Mouse (Mus musculus) lung, postnatal 14 days (tissue): ENCODE results near the gene Fn1.

Experiments used
- DNase-seq: peaks from one replicate; pipeline ENCODE4 v3.0.0; 2021

Gene Fn1

GRCm38 (mm10) chr1:71648166-71648565 lies 4.8 kb downstream of the Fn1 start:
- no peak for DNase-seq

GRCm38 (mm10) chr1:71646774-71647173 lies 6.2 kb downstream of the Fn1 start:
- DNase-seq = no peak

DNA sequence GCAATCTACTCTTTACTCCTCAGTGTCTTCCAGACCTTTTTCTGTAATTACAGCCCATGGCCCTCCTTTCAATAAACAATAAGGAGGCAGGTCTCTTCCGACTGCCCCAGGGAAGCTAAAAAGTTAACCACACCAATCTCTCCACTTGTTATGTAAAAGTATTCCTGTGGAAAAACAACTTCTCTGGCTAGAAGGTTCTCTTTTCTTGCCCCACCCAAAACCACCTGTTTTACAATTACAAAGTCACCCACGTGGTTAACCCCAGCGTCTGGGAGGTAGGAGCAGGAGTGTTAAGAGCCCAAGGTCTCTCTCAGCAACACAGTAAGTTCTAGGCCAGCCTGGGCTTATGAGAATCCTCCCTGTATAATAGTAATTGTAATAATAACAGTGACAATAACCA lies 7.0 kb downstream of the Fn1 start:
- DNase-seq = no peak

GRCm38 (mm10) chr1:71645466-71645865 lies 7.5 kb downstream of the Fn1 start:
- DNase-seq = no peak

DNA sequence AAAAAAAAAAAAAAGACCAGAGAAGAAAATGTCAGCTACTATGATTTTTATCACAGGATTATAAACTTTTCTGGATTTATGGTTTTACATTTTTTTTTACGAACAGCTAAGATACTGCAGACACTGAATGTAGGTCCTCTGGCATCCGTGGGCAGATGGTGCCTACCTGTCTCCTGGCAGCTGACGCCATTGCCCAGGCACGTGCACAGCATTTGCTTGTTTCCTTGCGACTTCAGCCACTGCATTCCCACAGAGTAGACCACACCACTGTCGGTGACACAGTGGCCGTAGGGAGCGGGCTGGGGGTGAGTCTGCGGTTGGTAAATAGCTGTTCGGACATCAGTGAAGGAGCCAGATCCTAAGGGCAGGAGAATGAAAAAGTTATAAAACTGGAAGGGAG lies 10.2 kb downstream of the Fn1 start:
- DNase-seq = no peak

DNA sequence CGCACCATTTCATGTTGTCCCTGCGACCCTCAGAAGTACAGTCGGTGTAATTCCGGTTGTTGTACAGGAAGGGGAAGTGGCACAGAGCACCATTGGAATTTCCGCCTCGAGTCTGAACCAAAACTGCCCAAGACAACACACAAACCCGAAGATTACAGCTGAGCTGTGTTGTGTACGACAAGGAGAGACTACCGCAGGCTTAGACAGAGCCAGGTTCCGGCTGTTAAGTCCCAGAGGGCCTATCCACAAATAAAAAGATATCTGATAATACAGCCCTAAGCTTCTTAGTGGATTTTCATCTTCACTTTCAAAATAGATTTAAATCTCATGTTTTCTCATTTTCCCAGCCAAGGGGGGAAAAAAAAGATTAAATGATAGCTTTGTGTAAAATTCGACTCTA lies 11.8 kb downstream of the Fn1 start:
- no peak for DNase-seq

DNA sequence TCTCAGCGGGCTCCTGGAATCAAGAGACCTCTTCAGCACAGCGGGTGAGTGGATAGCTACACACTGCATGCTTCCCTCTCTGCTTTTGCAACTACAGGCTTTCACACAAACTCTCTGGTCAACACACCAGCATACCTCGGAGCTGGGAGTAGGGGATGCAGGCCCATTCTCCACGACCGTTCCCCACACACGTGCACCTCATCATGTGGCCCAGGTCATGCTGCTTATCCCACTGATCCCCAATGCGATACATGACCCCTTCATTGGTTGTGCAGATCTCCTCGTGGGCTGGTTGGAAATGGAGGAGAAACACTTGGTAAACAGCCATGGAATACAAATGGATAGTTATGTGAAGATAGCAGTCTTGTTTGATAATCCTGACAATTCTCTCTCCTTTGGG lies 12.8 kb downstream of the Fn1 start:
- no peak for DNase-seq

DNA sequence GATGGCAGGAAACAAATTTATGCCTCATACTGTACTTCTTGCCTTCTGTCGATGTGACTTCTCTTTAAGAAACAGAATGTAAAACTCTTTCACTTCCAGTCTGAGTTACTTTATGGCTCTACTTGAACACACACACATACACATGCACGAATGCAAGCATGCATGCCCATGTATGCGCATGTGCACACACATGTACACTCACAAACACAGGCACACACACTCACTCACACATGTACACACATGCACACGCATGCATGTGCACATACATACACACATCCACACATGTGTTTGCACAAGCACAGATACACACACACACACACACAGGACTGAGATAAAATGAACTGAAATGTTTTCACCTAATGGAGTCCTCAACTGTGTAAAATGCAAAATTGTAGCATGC lies 16.3 kb downstream of the Fn1 start:
- DNase-seq = no peak

- no peak for DNase-seq
Measured at GRCm38 (mm10) chr1:71636116-71636515, 16.9 kb downstream of the Fn1 start.

DNA sequence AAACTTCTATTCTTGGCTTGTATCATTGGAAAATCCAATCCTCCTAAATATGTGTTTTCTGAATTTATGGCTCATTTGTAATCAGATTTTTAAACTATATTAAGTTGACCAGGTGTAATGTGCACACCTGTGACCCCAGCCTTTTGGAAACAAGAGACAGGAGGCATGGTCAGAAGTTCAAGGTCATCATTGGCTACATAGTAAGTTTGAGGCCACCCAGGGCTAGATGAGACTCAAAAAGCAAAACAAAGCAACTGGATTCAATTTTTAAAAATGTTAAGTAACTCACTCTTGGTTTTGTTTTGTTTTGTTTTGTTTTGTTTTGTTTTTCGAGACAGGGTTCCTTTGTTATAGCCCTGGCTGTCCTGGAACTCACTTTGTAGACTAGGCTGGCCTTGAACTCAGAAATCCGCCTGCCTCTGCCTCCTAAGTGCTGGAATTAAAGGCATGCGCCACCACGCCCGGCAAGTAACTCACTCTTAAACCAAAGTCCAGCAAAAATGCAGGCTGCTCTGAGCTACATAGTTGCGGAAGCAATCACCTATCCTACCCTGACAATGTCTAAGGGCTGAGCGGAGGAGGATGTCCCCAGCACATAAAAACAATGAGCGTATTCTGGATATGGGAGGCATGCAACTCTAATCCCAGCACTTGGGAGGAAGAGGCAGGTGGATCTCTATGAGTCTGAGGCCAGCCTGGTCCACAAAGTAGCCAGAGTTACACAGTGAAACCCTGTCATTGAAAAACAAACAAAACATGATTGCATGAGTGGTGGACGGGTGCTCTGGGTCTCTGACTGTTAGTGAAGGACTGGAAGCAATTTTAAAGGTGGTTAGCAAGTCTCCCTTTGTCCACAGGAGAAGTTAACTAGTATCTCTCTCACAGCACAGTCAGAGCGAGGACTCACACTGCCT lies 17.6 kb downstream of the Fn1 start:
- DNase-seq = no peak

DNA sequence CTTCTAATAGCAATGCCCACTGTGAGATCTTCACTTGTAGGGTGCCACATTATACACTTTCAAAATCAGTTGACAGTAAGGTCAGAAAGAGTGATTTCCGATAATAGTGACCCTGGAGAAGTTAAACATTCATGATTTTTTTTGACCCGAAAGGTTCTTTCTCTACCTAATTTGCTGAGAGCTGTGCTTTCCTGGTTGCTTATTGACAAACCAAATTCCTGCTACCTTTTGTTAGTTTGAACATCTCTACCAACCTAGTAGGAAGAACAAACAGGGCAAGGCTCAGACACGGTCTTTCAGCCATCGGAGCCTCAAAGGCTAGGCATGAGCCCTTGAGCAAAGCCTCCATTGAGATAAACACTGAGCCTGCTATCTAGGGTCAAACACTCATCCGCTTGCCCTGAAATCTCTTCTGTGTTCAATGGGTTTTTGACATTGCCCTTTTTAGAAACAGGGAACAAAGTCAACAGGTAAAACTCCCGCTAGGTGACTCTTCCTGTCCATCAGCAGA lies 18.5 kb downstream of the Fn1 start:
- DNase-seq = no peak

DNA sequence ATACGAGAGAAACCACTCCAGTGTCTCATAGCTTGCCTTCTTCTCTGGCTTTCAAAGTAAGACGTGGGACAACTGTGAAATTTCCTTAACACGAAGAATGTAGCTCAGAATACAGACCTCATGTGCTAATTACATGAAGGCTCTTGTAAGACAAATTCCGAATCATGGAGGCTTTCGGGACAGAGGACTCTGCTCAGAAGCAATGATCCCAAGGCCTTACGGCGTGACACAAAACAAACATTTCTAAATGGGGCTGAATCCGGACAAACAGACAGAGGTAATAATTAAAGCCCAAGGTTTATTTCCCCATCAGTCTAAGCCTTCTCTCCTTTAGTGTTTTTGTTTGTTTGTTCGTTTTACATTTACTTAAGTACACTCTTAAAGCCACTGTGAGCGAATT lies 20.6 kb downstream of the Fn1 start:
- no peak for DNase-seq

DNA sequence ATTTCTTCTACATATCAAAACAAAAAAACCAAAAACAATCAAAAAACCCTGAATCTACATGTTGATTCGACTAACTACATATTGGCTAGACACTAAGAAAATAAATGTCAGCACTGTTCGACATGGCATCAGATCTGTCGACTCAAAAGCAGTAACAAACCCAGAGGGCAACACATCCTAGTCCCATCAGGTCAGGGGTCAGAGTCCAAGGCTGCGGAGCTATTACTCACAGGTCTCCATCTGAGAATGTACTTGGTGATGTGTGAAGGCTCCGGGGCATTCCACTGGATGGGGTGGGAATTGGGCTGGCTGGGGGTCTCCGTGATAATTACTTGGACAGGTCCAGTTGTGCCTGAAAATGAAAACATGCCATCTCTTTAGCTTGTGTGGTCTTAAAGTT lies 21.2 kb downstream of the Fn1 start:
- DNase-seq = no peak

DNA sequence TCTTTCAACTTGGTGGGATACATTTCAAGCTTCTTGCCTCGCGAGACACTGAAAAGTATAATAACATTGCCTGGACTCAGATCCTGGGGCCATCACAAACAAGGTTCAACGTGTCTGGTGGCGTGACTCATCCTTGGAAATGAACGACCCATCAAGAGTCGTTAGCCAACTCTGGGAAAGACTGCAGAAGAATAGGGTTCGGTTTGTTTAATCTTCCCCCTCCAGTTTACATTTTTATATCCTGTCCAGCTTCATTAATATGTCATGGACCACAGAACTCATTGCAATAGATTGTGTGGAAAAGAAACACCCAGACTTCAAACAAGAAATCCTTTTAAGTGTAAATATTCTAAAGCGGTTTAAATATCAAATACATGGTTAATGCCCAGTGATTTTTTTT lies 22.8 kb downstream of the Fn1 start:
- no peak for DNase-seq

DNA sequence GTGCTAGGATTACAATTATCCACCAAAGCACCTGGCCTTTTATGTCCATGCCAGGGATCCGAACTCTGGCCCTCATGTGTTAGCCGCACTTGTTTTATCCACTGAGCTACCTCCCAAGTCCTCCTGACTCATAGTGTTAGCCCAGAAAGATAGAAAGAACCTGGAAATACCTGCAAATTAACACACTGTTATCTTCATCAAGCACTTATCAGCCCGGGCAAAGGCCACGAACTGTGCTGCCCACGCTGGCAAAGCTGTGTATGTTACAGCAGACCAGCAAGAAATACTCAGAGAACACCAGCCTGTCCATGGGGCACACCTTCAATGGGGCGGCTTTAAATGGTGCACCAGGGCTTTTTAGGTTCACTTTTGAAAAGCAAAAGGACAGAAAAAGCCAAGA lies 29.4 kb downstream of the Fn1 start:
- no peak for DNase-seq

DNA sequence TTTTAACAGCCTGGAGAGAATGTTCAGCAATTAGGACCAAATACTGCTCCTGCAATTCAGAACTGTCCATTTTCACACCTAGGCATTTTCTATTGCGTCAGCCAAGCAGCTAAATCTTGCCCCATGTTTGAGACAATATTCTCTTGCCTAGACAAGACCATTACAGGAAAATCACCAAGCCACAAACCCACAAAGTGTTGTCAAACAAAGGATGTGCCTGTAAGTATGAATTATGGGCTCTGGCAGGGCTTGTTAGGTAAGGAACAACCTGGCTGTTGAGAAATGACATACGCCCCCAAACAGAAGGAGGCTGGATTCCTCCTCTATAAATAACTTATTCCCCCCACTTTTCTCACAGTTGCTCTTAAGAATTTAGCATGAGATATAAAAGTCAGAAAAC lies 31.5 kb downstream of the Fn1 start:
- no peak for DNase-seq

DNA sequence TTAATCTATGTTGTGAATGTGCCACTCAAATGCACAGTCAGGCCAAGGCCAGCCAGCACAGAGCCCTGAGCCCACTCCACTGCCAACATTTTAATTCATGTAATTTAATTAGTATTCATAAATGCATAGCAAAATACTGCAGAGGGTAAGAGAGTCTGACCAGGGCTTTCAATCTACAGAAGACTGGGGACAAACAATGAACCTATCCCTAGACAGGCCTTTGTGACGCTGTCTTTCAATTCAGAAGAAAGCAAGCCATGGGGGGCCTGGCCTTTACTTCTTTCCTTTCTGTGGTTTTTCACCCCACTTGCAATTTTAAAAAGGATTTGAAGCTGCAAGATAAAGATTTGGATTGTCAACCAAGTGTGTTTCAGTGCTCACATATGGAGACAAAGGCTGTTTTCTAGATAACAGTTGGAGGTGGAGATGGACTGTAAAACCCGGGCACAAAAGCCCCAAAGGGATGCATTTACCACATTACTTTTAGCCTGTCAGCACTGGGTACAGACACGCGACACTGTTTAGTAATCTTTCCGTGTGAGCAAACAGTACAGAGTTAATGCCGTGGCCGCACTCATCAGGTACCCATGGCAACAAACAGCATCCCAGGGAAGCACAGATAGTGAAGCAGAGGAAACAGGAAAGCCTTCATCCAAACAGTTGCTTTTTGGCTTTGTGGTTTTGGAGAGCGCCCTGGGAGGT lies 38.3 kb downstream of the Fn1 start:
- DNase-seq = no peak

GRCm38 (mm10) chr1:71612256-71612655 lies 40.7 kb downstream of the Fn1 start:
- no peak for DNase-seq

- no peak for DNase-seq
Measured at GRCm38 (mm10) chr1:71609916-71610315, 43.1 kb downstream of the Fn1 start.

GRCm38 (mm10) chr1:71609057-71609775 lies 43.8 kb downstream of the Fn1 start:
- no peak for DNase-seq

DNA sequence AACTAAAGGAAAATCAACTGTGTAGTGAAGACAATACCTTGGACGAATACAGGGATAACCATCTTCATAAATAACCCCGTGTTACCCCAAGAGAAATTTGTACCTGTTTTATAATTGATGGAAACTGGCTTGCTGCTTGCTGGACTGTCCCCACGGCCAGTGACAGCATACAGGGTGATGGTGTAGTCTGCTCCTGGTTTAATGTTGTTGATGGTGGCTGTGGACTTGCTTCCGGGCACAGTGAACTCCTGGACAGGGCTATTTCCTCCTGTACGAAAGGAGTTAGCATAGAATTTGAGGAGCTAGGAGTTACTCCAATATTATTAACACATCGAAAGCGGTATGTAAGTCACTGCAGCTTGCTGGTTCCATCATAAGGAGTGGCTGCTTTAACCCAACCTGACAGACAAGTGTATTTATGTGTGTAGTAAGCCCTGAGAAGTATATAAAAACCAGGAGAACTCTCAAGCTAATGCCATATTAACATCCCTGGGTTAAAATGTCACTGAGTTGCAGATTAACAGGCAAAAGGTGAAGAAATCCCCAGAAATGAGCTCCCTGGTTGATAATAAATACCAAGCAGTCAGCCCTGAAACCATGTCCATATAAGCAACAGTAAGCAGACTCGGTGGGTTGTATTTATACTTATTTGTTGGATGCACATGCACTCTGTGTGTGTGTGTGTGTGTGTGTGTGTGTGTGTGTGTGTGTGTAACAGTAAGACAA lies 46.2 kb downstream of the Fn1 start:
- DNase-seq = no peak

DNA sequence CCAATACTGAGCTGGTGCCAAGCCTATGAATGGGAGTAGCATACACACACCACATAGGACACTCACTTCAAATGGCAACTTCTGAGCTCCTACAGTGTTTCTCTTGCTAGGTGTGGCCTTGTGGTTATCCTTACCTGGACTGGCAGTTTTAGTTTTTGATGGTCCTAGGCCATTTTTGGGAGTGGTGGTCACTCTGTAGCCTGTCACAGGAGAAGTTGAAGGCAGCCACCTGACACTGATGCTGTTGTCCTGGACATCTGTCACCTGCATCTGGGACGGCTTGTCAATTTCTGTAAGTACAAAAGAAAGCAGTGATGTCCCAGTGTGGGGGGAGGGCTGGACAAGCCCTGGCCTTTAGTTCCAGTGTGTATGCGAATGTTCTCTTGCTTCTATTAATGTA lies 47.2 kb downstream of the Fn1 start:
- no peak for DNase-seq

DNA sequence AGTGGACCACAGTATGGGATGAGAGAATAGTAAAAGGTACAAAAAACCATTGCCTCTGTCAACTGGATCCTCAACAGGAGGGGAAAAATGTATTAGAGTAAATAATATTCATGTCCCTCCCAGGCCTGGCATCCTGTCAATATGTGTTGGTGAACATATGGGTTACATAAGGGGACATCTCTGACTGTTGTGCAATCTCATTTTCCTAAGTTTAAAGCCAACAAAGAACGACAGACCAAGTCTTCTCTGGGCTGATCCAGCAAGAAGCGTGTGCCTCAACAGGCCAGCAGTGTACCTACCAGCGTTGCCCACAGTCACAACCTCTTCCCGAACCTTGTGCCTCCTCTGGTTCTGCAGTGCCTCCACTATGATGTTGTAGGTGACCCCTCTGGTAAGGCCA lies 57.6 kb downstream of the Fn1 start:
- DNase-seq = no peak
